Mouse (Mus musculus): ENCODE measurements around the gene Cabin1. TPM values are rescaled to one million over a fixed set of nuclear protein-coding genes. Genes with fewer than 3 reads are reported as not detected.

Cabin1 gene
- polyA plus RNA-seq (2015; fragmentation: Illumina TruSeq; extraction: RNeasy Lipid Tissue Mini Kit (QIAGEN cat#74804); ENCODE audit: insufficient read depth, low read depth, low replicate concordance), result 25.9 TPM

GRCm38 (mm10) chr10:75763682-75764518 is at the start of gene Cabin1:
TSS of gene Cabin1 (minus strand) at chr10:75764341.

GRCm38 (mm10) chr10:75798176-75798696 is 34.1 kb upstream of the Cabin1 start, which contains the start of gene Gstt1:
TSS of gene Gstt1 (minus strand) at chr10:75798584.

GRCm38 (mm10) chr10:75780769-75781578 is 16.8 kb upstream of the Cabin1 start, which contains the start of the genes Gm20441 and Gstt3:
TSS of gene Gm20441 (minus strand) at chr10:75780954.
TSS of gene Gstt3 (minus strand) at chr10:75781414.

GRCm38 (mm10) chr10:75772795-75773664 is 8.9 kb upstream of the Cabin1 start, which contains the start of gene Ddt:
TSS of gene Ddt (minus strand) at chr10:75773414.

GRCm38 (mm10) chr10:75643741-75644343 is 120.3 kb downstream of the Cabin1 start, which contains the start of gene Susd2:
TSS of gene Susd2 (minus strand) at chr10:75644008.

Other genes starting within 250 kb of the Cabin1 start
- 13.6 TPM for gene Snrpd3, start 246.8 kb downstream of the Cabin1 start, polyA plus RNA-seq (2015; fragmentation: Illumina TruSeq; extraction: RNeasy Lipid Tissue Mini Kit (QIAGEN cat#74804); ENCODE audit: insufficient read depth, low read depth, low replicate concordance)
- 17.1 TPM for gene Gucd1, start 246.4 kb downstream of the Cabin1 start, polyA plus RNA-seq (2015; fragmentation: Illumina TruSeq; extraction: RNeasy Lipid Tissue Mini Kit (QIAGEN cat#74804); ENCODE audit: insufficient read depth, low read depth, low replicate concordance)
- 1.8 TPM for gene Lrrc75b, start 204.0 kb downstream of the Cabin1 start, polyA plus RNA-seq (2015; fragmentation: Illumina TruSeq; extraction: RNeasy Lipid Tissue Mini Kit (QIAGEN cat#74804); ENCODE audit: insufficient read depth, low read depth, low replicate concordance)
- gene Ggt1, start 202.7 kb downstream of the Cabin1 start, polyA plus RNA-seq (2015; fragmentation: Illumina TruSeq; extraction: RNeasy Lipid Tissue Mini Kit (QIAGEN cat#74804); ENCODE audit: insufficient read depth, low read depth, low replicate concordance), result 317 TPM
- 2.0 TPM for gene Ggt5, start 175.0 kb downstream of the Cabin1 start, polyA plus RNA-seq (2015; fragmentation: Illumina TruSeq; extraction: RNeasy Lipid Tissue Mini Kit (QIAGEN cat#74804); ENCODE audit: insufficient read depth, low read depth, low replicate concordance)
- 6.1 TPM for gene Susd2, start 120.3 kb downstream of the Cabin1 start, polyA plus RNA-seq (2015; fragmentation: Illumina TruSeq; extraction: RNeasy Lipid Tissue Mini Kit (QIAGEN cat#74804); ENCODE audit: insufficient read depth, low read depth, low replicate concordance)
- gene Ddt, start 9.1 kb upstream of the Cabin1 start, polyA plus RNA-seq (2015; fragmentation: Illumina TruSeq; extraction: RNeasy Lipid Tissue Mini Kit (QIAGEN cat#74804); ENCODE audit: insufficient read depth, low read depth, low replicate concordance), result 16.3 TPM
- gene Gm20441, start 16.6 kb upstream of the Cabin1 start, polyA plus RNA-seq (2015; fragmentation: Illumina TruSeq; extraction: RNeasy Lipid Tissue Mini Kit (QIAGEN cat#74804); ENCODE audit: insufficient read depth, low read depth, low replicate concordance), result not detected
- 13.3 TPM for gene Gstt3, start 17.1 kb upstream of the Cabin1 start, polyA plus RNA-seq (2015; fragmentation: Illumina TruSeq; extraction: RNeasy Lipid Tissue Mini Kit (QIAGEN cat#74804); ENCODE audit: insufficient read depth, low read depth, low replicate concordance)
- 30.6 TPM for gene Gstt1, start 34.2 kb upstream of the Cabin1 start, polyA plus RNA-seq (2015; fragmentation: Illumina TruSeq; extraction: RNeasy Lipid Tissue Mini Kit (QIAGEN cat#74804); ENCODE audit: insufficient read depth, low read depth, low replicate concordance)
- gene Gstt4, start 58.2 kb upstream of the Cabin1 start, polyA plus RNA-seq (2015; fragmentation: Illumina TruSeq; extraction: RNeasy Lipid Tissue Mini Kit (QIAGEN cat#74804); ENCODE audit: insufficient read depth, low read depth, low replicate concordance), result not detected
- gene Gstt2, start 73.1 kb upstream of the Cabin1 start, polyA plus RNA-seq (2015; fragmentation: Illumina TruSeq; extraction: RNeasy Lipid Tissue Mini Kit (QIAGEN cat#74804); ENCODE audit: insufficient read depth, low read depth, low replicate concordance), result 17.0 TPM
- 62.3 TPM for gene Mif, start 95.9 kb upstream of the Cabin1 start, polyA plus RNA-seq (2015; fragmentation: Illumina TruSeq; extraction: RNeasy Lipid Tissue Mini Kit (QIAGEN cat#74804); ENCODE audit: insufficient read depth, low read depth, low replicate concordance)
- gene Derl3, start 129.1 kb upstream of the Cabin1 start, polyA plus RNA-seq (2015; fragmentation: Illumina TruSeq; extraction: RNeasy Lipid Tissue Mini Kit (QIAGEN cat#74804); ENCODE audit: insufficient read depth, low read depth, low replicate concordance), result 253 TPM
- 11.9 TPM for gene Smarcb1, start 157.3 kb upstream of the Cabin1 start, polyA plus RNA-seq (2015; fragmentation: Illumina TruSeq; extraction: RNeasy Lipid Tissue Mini Kit (QIAGEN cat#74804); ENCODE audit: insufficient read depth, low read depth, low replicate concordance)
- 118 TPM for gene Chchd10, start 168.8 kb upstream of the Cabin1 start, polyA plus RNA-seq (2015; fragmentation: Illumina TruSeq; extraction: RNeasy Lipid Tissue Mini Kit (QIAGEN cat#74804); ENCODE audit: insufficient read depth, low read depth, low replicate concordance)
- 1.2 TPM for gene Mmp11, start 172.2 kb upstream of the Cabin1 start, polyA plus RNA-seq (2015; fragmentation: Illumina TruSeq; extraction: RNeasy Lipid Tissue Mini Kit (QIAGEN cat#74804); ENCODE audit: insufficient read depth, low read depth, low replicate concordance)
- gene Gm867, start 176.3 kb upstream of the Cabin1 start, polyA plus RNA-seq (2015; fragmentation: Illumina TruSeq; extraction: RNeasy Lipid Tissue Mini Kit (QIAGEN cat#74804); ENCODE audit: insufficient read depth, low read depth, low replicate concordance), result not detected
- gene Vpreb3, start 178.7 kb upstream of the Cabin1 start, polyA plus RNA-seq (2015; fragmentation: Illumina TruSeq; extraction: RNeasy Lipid Tissue Mini Kit (QIAGEN cat#74804); ENCODE audit: insufficient read depth, low read depth, low replicate concordance), result 3.9 TPM
- gene Gm5134, start 190.2 kb upstream of the Cabin1 start, polyA plus RNA-seq (2015; fragmentation: Illumina TruSeq; extraction: RNeasy Lipid Tissue Mini Kit (QIAGEN cat#74804); ENCODE audit: insufficient read depth, low read depth, low replicate concordance), result not detected